Mouse (Mus musculus): ENCODE data around the gene Shroom2. TPM values are rescaled to one million over a fixed set of nuclear protein-coding genes. Genes with fewer than 3 reads are reported as not detected.

Gene Shroom2
- polyA plus RNA-seq, 1 experiment from 2014 or later = 6.1 TPM

DNA sequence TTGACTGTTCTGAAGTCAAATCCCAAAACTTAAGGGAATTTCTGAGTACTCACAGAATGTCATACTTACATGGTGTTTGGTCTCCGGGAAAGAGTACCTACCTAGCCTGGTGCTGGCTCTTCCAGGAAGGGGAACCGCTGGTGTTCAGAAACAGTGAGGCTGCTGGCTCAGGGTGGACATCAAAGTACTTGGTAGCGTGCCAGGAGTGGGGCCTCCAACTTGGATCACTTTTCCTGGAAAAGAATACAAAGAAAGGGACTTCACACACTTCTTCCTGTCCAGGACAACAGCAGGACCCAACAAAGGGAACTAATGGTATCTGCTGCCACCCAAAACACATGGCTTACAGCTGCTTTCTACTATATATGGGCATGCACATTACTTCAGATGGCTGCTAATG lies 95.8 kb downstream of the Shroom2 start:
- WGBS = 81% methylated on average over 3 of the region's 3 CpGs

GRCm38 (mm10) chrX:152657363-152658036 lies 111.8 kb downstream of the Shroom2 start:
- WGBS = 58% methylated on average over 4 of the region's 4 CpGs
- Histone ChIP-seq H3K4me3 (no peak overlapping the region), H3K9me3 (replicated peaks) (no peaks in the 10 kb centered on the region), H3K27ac (peak overlapping the region; percentile 19; the same call in 1 of the 2 replicates), H3K4me1 (peaks cover 7% of the 10 kb centered on the region; the same call in 1 of the 2 replicates), H3K36me3 (no peaks in the 10 kb centered on the region), H3K27me3 (ENCODE audit: low read depth, poor library complexity, severe bottlenecking) (peaks cover 97% of the 10 kb centered on the region)
- no peak for DNase-seq (ENCODE audit: low spot score)

More for the DNA sequence above, 95.8 kb downstream of the Shroom2 start:
- Histone ChIP-seq H3K27me3 (ENCODE audit: low read depth, poor library complexity, severe bottlenecking) (peaks cover 79% of the 10 kb centered on the region), H3K9me3 (replicated peaks) (no peaks in the 10 kb centered on the region), H3K27ac (no peak overlapping the region), H3K4me1 (no peaks in the 10 kb centered on the region), H3K36me3 (no peaks in the 10 kb centered on the region), H3K4me3 (no peak overlapping the region)
- no peak for DNase-seq (ENCODE audit: low spot score)

- Histone ChIP-seq H3K27me3 (ENCODE audit: low read depth, poor library complexity, severe bottlenecking) (peaks cover 98% of the 10 kb centered on the region), H3K27ac (no peak overlapping the region), H3K4me3 (no peak overlapping the region), H3K36me3 (no peaks in the 10 kb centered on the region), H3K9me3 (replicated peaks) (no peaks in the 10 kb centered on the region), H3K4me1 (peaks cover 7% of the 10 kb centered on the region; the same call in 1 of the 2 replicates)
- DNase-seq (ENCODE audit: low spot score) = no peak
- 83% methylated on average over 2 of the region's 2 CpGs for WGBS
Measured at GRCm38 (mm10) chrX:152656609-152656939, 112.7 kb downstream of the Shroom2 start.

GRCm38 (mm10) chrX:152655796-152656608 lies 113.3 kb downstream of the Shroom2 start:
- Histone ChIP-seq H3K9me3 (replicated peaks) (no peaks in the 10 kb centered on the region), H3K4me1 (peaks cover 7% of the 10 kb centered on the region; the same call in 1 of the 2 replicates), H3K27me3 (ENCODE audit: low read depth, poor library complexity, severe bottlenecking) (peaks cover 98% of the 10 kb centered on the region), H3K36me3 (no peaks in the 10 kb centered on the region), H3K27ac (no peak overlapping the region), H3K4me3 (no peak overlapping the region)
- 56% methylated on average over 8 of the region's 8 CpGs for WGBS
- no peak for DNase-seq (ENCODE audit: low spot score)

DNA sequence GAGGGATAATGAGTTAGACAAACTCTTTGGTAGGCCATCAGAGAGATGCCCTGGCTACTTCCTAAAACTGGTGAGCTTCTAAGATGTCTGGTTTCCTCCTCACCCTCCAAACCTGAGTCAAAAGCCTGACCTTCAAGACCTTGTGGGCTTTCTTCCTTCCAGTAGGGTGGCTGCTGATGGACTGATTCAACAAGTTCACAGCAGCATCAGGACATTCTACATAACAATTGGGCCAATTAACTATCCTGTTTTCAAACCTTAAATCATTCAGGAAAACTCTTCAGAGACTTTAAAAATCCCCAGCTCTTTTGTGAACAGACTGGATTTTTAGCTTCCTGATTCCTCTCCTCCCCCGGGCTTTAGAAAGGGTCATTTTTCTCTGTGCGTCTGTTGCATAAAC lies 116.6 kb downstream of the Shroom2 start:
- WGBS = 83% methylated on average over 2 of the region's 2 CpGs
- Histone ChIP-seq H3K9me3 (replicated peaks) (no peaks in the 10 kb centered on the region), H3K4me1 (peaks cover 5% of the 10 kb centered on the region; the same call in 1 of the 2 replicates), H3K27me3 (ENCODE audit: low read depth, poor library complexity, severe bottlenecking) (peaks cover 97% of the 10 kb centered on the region), H3K27ac (no peak overlapping the region), H3K4me3 (no peak overlapping the region), H3K36me3 (no peaks in the 10 kb centered on the region)
- no peak for DNase-seq (ENCODE audit: low spot score)

GRCm38 (mm10) chrX:152644827-152645226 lies 124.4 kb downstream of the Shroom2 start:
- Histone ChIP-seq H3K36me3 (no peaks in the 10 kb centered on the region), H3K27me3 (ENCODE audit: low read depth, poor library complexity, severe bottlenecking) (peaks cover 62% of the 10 kb centered on the region), H3K9me3 (replicated peaks) (no peaks in the 10 kb centered on the region), H3K4me3 (no peak overlapping the region), H3K27ac (no peak overlapping the region), H3K4me1 (no peaks in the 10 kb centered on the region; the same call in 1 of the 2 replicates)
- no peak for DNase-seq (ENCODE audit: low spot score)
- 51% methylated on average over 4 of the region's 4 CpGs for WGBS

- H3K36me3 ChIP-seq = no peaks in the 10 kb centered on the region
- H3K9me3 ChIP-seq (replicated peaks) = no peaks in the 10 kb centered on the region
- whole genome bisulfite sequencing = 67% methylated on average over 11 of the region's 11 CpGs
- peaks cover 54% of the 10 kb centered on the region for H3K27me3 ChIP-seq (ENCODE audit: low read depth, poor library complexity, severe bottlenecking)
- no peak for DNase-seq (ENCODE audit: low spot score)
- no peak overlapping the region for H3K27ac ChIP-seq
- H3K4me3 ChIP-seq = no peak overlapping the region
- no peaks in the 10 kb centered on the region; the same call in 1 of the 2 replicates for H3K4me1 ChIP-seq
Measured at GRCm38 (mm10) chrX:152643679-152644638, 125.3 kb downstream of the Shroom2 start.

GRCm38 (mm10) chrX:152643201-152643600 lies 126.1 kb downstream of the Shroom2 start:
- Histone ChIP-seq H3K4me1 (no peaks in the 10 kb centered on the region; the same call in 1 of the 2 replicates), H3K9me3 (replicated peaks) (no peaks in the 10 kb centered on the region), H3K36me3 (no peaks in the 10 kb centered on the region), H3K27me3 (ENCODE audit: low read depth, poor library complexity, severe bottlenecking) (peaks cover 46% of the 10 kb centered on the region), H3K4me3 (no peak overlapping the region), H3K27ac (no peak overlapping the region)
- no peak for DNase-seq (ENCODE audit: low spot score)

DNA sequence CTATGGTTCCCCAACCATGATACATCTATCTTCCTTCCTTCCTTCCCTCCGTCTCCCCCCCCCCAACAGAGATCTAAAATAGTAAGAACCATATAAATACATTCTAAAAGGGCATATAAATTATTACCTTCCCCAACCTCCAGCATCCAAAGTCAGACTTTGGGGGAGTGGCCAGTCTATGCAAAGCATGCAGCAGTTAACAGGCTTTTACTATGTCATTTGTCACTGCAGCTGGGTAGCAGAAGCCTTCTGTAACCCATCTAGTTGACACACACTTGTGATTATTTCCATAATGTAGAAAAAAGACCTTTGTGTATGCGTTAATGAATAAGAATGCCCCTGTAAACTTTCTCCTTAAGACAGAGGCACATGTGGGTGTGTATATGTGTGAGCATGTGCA lies 126.6 kb downstream of the Shroom2 start:
- Histone ChIP-seq H3K9me3 (replicated peaks) (no peaks in the 10 kb centered on the region), H3K36me3 (no peaks in the 10 kb centered on the region), H3K27me3 (ENCODE audit: low read depth, poor library complexity, severe bottlenecking) (peaks cover 41% of the 10 kb centered on the region), H3K4me1 (no peaks in the 10 kb centered on the region; the same call in 1 of the 2 replicates), H3K27ac (no peak overlapping the region), H3K4me3 (no peak overlapping the region)
- 80% methylated on average over 2 of the region's 2 CpGs for WGBS
- no peak for DNase-seq (ENCODE audit: low spot score)

- Histone ChIP-seq H3K4me3 (no peak overlapping the region), H3K27me3 (ENCODE audit: low read depth, poor library complexity, severe bottlenecking) (peaks cover 54% of the 10 kb centered on the region)
- WGBS = 92% methylated on average over 12 of the region's 12 CpGs
Measured at GRCm38 (mm10) chrX:152635397-152635796, 133.9 kb downstream of the Shroom2 start.

DNA sequence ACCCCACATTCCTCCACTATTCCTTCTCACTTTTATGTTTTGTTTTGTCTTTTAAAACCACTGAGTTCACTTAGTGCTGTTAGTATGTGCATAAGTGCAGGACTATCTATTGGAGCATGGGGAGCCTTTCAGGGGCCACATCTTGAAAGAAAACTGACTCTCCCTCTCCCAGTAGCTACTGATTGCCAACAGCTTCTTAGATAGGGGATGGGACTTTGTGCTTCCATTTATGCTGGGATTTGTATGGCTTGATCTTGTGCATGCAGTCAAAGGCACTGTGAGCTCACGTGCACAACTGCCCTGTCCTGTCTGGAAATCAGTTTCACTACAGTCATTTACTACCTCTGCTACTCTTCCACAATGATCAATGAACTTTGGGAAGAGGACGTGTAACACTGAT lies 147.9 kb downstream of the Shroom2 start:
- no peak for DNase-seq (ENCODE audit: low spot score)
- Histone ChIP-seq H3K4me3 (no peak overlapping the region), H3K4me1 (no peaks in the 10 kb centered on the region), H3K27ac (no peak overlapping the region), H3K27me3 (ENCODE audit: low read depth, poor library complexity, severe bottlenecking) (peaks cover 97% of the 10 kb centered on the region), H3K9me3 (replicated peaks) (no peaks in the 10 kb centered on the region), H3K36me3 (no peaks in the 10 kb centered on the region)
- whole genome bisulfite sequencing = 86% methylated on average over 2 of the region's 2 CpGs

More at GRCm38 (mm10) chrX:152635397-152635796, 133.9 kb downstream of the Shroom2 start:
- H3K4me1 ChIP-seq = no peaks in the 10 kb centered on the region
- no peak for DNase-seq (ENCODE audit: low spot score)
- H3K36me3 ChIP-seq = no peaks in the 10 kb centered on the region
- H3K9me3 ChIP-seq (replicated peaks) = no peaks in the 10 kb centered on the region
- no peak overlapping the region for H3K27ac ChIP-seq

DNA sequence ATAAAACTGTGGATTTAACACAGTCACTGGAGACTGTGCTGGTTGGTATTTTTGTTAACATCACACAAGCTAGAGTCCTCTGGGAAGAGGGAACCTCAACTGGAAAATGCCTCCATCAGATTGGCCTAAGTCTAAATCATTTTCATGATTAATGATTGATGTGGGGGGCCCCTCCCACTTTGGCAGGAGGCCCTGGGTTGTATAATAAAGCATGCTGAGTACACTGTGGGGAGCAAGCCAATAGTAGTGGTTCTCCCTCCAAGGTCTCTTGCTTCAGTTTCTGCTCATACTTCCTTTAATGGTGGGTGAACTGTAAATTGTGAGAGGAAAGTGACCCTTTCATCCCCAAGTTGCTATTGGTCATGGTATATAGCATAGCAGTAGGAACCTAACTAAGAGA lies 148.3 kb downstream of the Shroom2 start:
- no peaks in the 10 kb centered on the region for H3K4me1 ChIP-seq

More for the DNA sequence above, 148.3 kb downstream of the Shroom2 start:
- H3K27me3 ChIP-seq (ENCODE audit: low read depth, poor library complexity, severe bottlenecking) = peaks cover 97% of the 10 kb centered on the region
- H3K9me3 ChIP-seq (replicated peaks) = no peaks in the 10 kb centered on the region
- no peaks in the 10 kb centered on the region for H3K36me3 ChIP-seq
- DNase-seq (ENCODE audit: low spot score) = no peak
- H3K27ac ChIP-seq = no peak overlapping the region
- H3K4me3 ChIP-seq = no peak overlapping the region

Data from limb, embryonic 10.5 days (tissue).